In genomic region chr17:38481984-38482383, GRCm38 (mm10) we compare ENCODE assay signal across 19 mouse cellular contexts.
DNase-seq lines count a peak whose midpoint lies in the region; TF ChIP-seq lines count a peak whose summit lies in the region.
"Had no signal": no experiment of that assay in that cellular context is flagged by ENCODE, and none has a peak within 500 bp of the region (broad histone marks: within the 10 kb centered on the region; RNA-seq: fewer than 3 reads in every experiment).

No protein-coding gene starts in this region.

- H3K27ac ChIP-seq in MEL (ENCODE audit: control insufficient read depth, low read depth, low read length): peak overlapping the region; percentile 80

- no peaks in the 10 kb centered on the region for H3K27me3 ChIP-seq in MEL (ENCODE audit: control insufficient read depth in 1 of 2, insufficient read depth in 2 of 2, low read length in 2 of 2)
- H3K27me3 ChIP-seq: CH12.LX, Patski had no signal

- intact Hi-C loops in heart, postnatal 14 days (cut with DNase I): no loop called here

- peaks cover 0 to 13% of the 10 kb centered on the region in 2 experiments; a peak in 2 of 4 replicates for H3K36me3 ChIP-seq in MEL (ENCODE audit: control insufficient read depth in 1 of 2, insufficient read depth in 2 of 2, low read length in 2 of 2)
- H3K36me3 ChIP-seq: G1E had no signal

- no peak overlapping the region for H3K9ac ChIP-seq in MEL (ENCODE audit: control insufficient read depth, low read depth, low read length, poor library complexity, severe bottlenecking)

- no peak for TF ChIP-seq CTCF in MEL (IDR thresholded peaks at IDR 0.05 in 2 of 3, conservative IDR thresholded peaks at IDR 0.05 in 1 of 3; ENCODE audit: control insufficient read depth in 1 of 3, insufficient read depth in 1 of 3, low read depth in 2 of 3, low read length in 3 of 3, poor library complexity in 1 of 3, severe bottlenecking in 1 of 3)

- TF ChIP-seq RAD21 in MEL (IDR thresholded peaks at IDR 0.05; ENCODE audit: low read depth, low read length): no peak

- DNase-seq in MEL (ENCODE audit: low read depth, low spot score): peak; percentile 63
- DNase-seq in MEL-GATA-1-ER (ENCODE audit: extremely low read depth, low read depth): peak; percentile 37
- no peak for DNase-seq in urinary bladder, postnatal 25 days (ENCODE audit: low spot score)
- DNase-seq in heart, postnatal 14 days: no peak
- DNase-seq: adrenal gland, adult 2 months; adrenal gland, adult 8-10 months; adrenal gland, postnatal 10 days; adrenal gland, postnatal 14 days; adrenal gland, postnatal 25 days; adrenal gland, postnatal 36 days; B cell, adult 2 months; cerebellum, adult 11 months; cerebellum, adult 11-12 months; cerebellum, adult 18-20 months; cerebellum, adult 2 months; cerebellum, adult 8-10 months had no signal

- H3K9me3 ChIP-seq in MEL (replicated peaks; ENCODE audit: insufficient read depth, low read length): no peaks in the 10 kb centered on the region

- H3K79me2 ChIP-seq in MEL (ENCODE audit: control insufficient read depth, insufficient read depth, low read length, poor library complexity): no peaks in the 10 kb centered on the region

- H3K4me3 ChIP-seq in MEL (ENCODE audit: control insufficient read depth in 1 of 2, insufficient read depth in 1 of 2, low read depth in 2 of 2, low read length in 2 of 2): no peak overlapping the region

- peaks cover 10 to 16% of the 10 kb centered on the region in 2 experiments for H3K4me1 ChIP-seq in MEL (ENCODE audit: control insufficient read depth in 1 of 2, insufficient read depth in 2 of 2, low read length in 2 of 2)

- TF ChIP-seq EP300 in MEL (IDR thresholded peaks at IDR 0.05; ENCODE audit: low read depth in 1 of 2, low read length in 2 of 2): peak; percentile 69 to 81

- no peak for TF ChIP-seq POLR2A in MEL (IDR thresholded peaks at IDR 0.05; ENCODE audit: control insufficient read depth in 1 of 2, insufficient read depth in 1 of 2, low read depth in 1 of 2, low read length in 2 of 2, poor library complexity in 1 of 2)

TF ChIP-seq in MEL, 35 proteins besides CTCF, POLR2A, EP300 and RAD21:
- TF ChIP-seq TBP (IDR thresholded peaks at IDR 0.05; ENCODE audit: low read depth, low read length): no peak
- peak; percentile 46 for TF ChIP-seq ETS1 (IDR thresholded peaks at IDR 0.05; ENCODE audit: low read depth, low read length)
- TF ChIP-seq MAX (IDR thresholded peaks at IDR 0.05; ENCODE audit: low read length): no peak
- TF ChIP-seq ZNF384 (IDR thresholded peaks at IDR 0.05; ENCODE audit: low read depth, low read length): no peak
- no peak for TF ChIP-seq GABPA (IDR thresholded peaks at IDR 0.05; ENCODE audit: low read depth, low read length)
- TF ChIP-seq GATA1 (IDR thresholded peaks at IDR 0.05; ENCODE audit: low read depth, low read length): peak; percentile 79
- TF ChIP-seq JUND (IDR thresholded peaks at IDR 0.05; ENCODE audit: low read depth, low read length): no peak
- TF ChIP-seq USF2 (IDR thresholded peaks at IDR 0.05; ENCODE audit: borderline replicate concordance in 1 of 2, insufficient read depth in 1 of 2, low read depth in 1 of 2, low read length in 2 of 2): no peak
- TF ChIP-seq RCOR1 (IDR thresholded peaks at IDR 0.05; ENCODE audit: low read depth, low read length): no peak
- TF ChIP-seq USF1 (IDR thresholded peaks at IDR 0.05; ENCODE audit: low read depth, low read length): no peak
- TF ChIP-seq MXI1 (IDR thresholded peaks at IDR 0.05; ENCODE audit: low read depth, low read length): no peak
- no peak for TF ChIP-seq POLR2AphosphoS2 (IDR thresholded peaks at IDR 0.05; ENCODE audit: low read length)

Comparison
In these comparisons a context has a peak if more than half of its experiments do, and no peak if none do; other contexts are left out.
1. DNase-seq: peak in MEL (single experiment) and MEL-GATA-1-ER (single experiment); none in urinary bladder, postnatal 25 days (single experiment) and heart, postnatal 14 days (0 of 2).